Mouse (Mus musculus) liver, adult 2 months (tissue): ENCODE measurements around the gene Gm10197. TPM values are rescaled to one million over a fixed set of nuclear protein-coding genes. Genes with fewer than 3 reads are reported as not detected.

Experiments used
- DNase-seq: peaks from one replicate; pipeline ENCODE4 v3.0.0-alpha.2; 2011; ENCODE audit warnings: low read depth, low spot score; ENCODE audit errors: extremely low read depth
- H3K27ac ChIP-seq: fragments of 200-500 bp; replicated peaks from 2 replicates; pipeline ENCODE4 v1.5.1; 2012; ENCODE audit warnings: low read depth, mild to moderate bottlenecking, control low read depth, inconsistent platforms, low read length; ENCODE audit not compliant: insufficient read depth
- H3K27me3 ChIP-seq: fragments of 200-500 bp; 2 replicates; pipeline ENCODE4 v1.6.1; 2012; ENCODE audit warnings: mild to moderate bottlenecking, moderate library complexity, low read length, inconsistent platforms; ENCODE audit not compliant: control insufficient read depth, insufficient read depth
- H3K36me3 ChIP-seq: fragments of 200-500 bp; 2 replicates; pipeline ENCODE4 v1.6.1; 2012; ENCODE audit warnings: low read length, inconsistent platforms; ENCODE audit not compliant: control insufficient read depth, insufficient read depth
- H3K4me1 ChIP-seq: fragments of 200-500 bp; 2 replicates; pipeline ENCODE4 v1.6.1; 2011; ENCODE audit warnings: low read length; ENCODE audit not compliant: control insufficient read depth, insufficient read depth
- H3K4me3 ChIP-seq: fragments of 200-500 bp; 2 replicates; pipeline ENCODE4 v1.5.1; 2011; ENCODE audit warnings: low read depth, mild to moderate bottlenecking, control low read depth, low read length, moderate library complexity; ENCODE audit not compliant: insufficient read depth
- H3K79me2 ChIP-seq: fragments of 200-500 bp; 2 replicates; pipeline ENCODE4 v1.6.1; 2012; ENCODE audit warnings: inconsistent platforms, mild to moderate bottlenecking, low read length, moderate library complexity; ENCODE audit not compliant: control insufficient read depth, insufficient read depth
- H3K9ac ChIP-seq: fragments of 200-500 bp; 2 replicates; pipeline ENCODE4 v1.6.1; 2012; ENCODE audit warnings: low read depth, mild to moderate bottlenecking, control low read depth, inconsistent platforms, low read length
- CTCF ChIP-seq: fragments of 200-500 bp; IDR thresholded peaks from 2 replicates; pipeline ENCODE4 v1.5.1; 2011; ENCODE audit warnings: low read depth, low read length, control low read depth
- POLR2A ChIP-seq: fragments of 200-500 bp; IDR thresholded peaks from 2 replicates; pipeline ENCODE4 v1.6.1; 2011; ENCODE audit warnings: low read length, control low read depth; ENCODE audit not compliant: insufficient read depth; ENCODE audit errors: extremely low read depth
- WGBS: fragments of 180-500 bp; shearing (Covaris S2); methylation state at CpG from one replicate; pipeline ENCODE4 v1.1.7; 2018; 5-methylcytosine and 5-hydroxymethylcytosine counted together
- polyA plus RNA-seq: library from polyadenylated mRNA; depleted of rRNA; stranded (reverse); fragments of >200 nt; gene quantifications from 2 replicates; pipeline ENCODE4 v1.2.3, GENCODE M21; 2012
- total RNA-seq: library from RNA; depleted of rRNA; stranded (reverse); fragments of >200 nt; gene quantifications from 2 replicates; pipeline ENCODE4 v1.2.3, GENCODE M21; 2014

Gm10197 gene
- total and polyA plus RNA-seq, 2 experiments, result not detected

DNA sequence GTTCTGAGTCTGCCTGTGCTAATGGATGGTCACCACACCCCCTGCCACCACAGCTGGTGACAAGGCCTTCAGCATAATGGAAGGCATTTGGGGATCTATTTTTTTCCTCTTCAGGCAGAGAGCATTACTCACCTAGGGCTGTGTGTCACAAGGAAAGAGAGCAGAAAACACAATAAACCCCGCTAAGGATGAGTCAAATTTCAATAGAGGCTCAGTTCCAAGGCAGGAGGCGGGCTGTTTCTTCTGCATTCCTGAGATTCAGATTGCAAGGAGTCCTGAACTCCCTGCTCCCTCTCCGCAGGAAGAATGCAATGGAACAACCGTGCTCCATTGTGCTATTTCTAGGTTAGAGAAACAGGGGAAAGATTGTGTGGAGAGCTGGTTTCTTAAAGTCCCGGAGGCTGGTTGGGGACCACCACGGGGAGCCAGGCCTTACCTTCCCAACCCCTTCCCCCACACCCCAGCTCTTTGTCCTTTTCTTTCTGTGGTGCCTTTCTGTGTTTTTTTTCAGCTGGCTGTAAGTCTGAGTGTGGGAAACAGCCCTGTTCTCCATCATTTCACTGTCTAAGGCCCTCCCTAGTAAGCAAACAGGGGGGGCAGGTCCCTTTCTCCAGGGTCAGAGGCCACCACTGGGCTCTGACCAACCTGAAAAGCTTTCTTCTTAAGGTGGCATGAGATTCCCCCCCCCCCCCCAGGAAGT is 40.7 kb upstream of the Gm10197 start:
- H3K4me3 ChIP-seq, result no peak overlapping the region
- H3K4me1 ChIP-seq, result no peaks in the 10 kb centered on the region
- no peak for DNase-seq
- no peaks in the 10 kb centered on the region for H3K36me3 ChIP-seq
- TF ChIP-seq CTCF (no peak), POLR2A (no peak)
- WGBS, result 84% methylated on average over 6 of the region's 6 CpGs
- H3K79me2 ChIP-seq, result no peaks in the 10 kb centered on the region
- no peaks in the 10 kb centered on the region for H3K27me3 ChIP-seq
- no peak overlapping the region for H3K9ac ChIP-seq
- no peak overlapping the region for H3K27ac ChIP-seq

DNA sequence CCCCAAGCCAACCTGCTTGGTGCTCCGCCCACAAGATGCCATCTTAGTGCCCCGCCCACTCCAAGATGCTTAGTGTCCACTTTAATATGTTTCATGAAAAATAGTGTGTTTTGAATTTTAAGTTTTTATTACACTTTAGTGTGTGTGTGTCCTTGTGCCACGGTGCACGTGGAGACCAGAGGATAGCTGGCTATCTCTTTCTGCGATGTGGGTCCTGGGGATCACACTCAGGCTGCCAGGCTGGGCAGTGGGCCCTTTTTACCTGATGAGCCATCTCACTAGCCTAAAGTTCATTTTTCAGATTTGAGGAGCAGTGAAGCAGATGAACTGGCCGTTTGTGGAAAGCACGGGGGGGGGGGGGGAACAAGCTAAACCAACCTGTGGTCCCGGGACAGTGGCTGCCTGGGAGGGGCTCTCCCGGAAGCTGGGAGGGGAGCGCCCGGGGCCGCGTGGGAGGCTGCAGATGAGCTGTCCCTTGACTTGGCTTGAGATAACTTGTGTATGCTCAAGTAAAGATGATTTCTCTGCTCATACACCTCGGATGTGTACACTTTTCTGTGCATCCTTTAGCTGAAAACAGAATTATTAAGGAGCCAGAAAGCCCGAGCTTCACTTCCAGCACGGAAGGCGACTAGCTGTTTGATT is 38.2 kb upstream of the Gm10197 start:
- TF ChIP-seq CTCF (no peak), POLR2A (no peak)
- Histone ChIP-seq H3K27me3 (no peaks in the 10 kb centered on the region), H3K27ac (no peak overlapping the region), H3K4me1 (no peaks in the 10 kb centered on the region), H3K36me3 (no peaks in the 10 kb centered on the region), H3K4me3 (no peak overlapping the region), H3K79me2 (no peaks in the 10 kb centered on the region), H3K9ac (no peak overlapping the region)
- no peak for DNase-seq
- WGBS, result 71% methylated on average over 17 of the region's 17 CpGs

DNA sequence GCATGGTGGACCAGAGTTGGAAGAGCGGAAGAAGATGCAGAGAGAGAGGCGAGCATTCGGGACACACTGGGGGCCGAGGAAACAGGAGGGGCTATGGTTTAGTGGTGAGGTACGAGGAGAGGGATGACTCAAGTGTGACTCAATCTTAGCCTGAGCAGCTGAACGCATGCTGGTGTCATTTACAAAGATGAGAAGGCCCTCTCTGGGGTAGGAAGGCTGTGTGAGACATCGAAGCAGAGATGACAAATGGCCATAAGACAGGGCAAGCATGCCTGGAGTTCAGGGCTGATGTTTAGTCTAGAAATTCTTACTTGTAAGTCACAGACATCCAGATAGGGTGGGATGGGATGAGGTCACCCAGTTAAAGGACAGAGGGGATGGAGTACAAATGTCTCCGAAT is 36.8 kb upstream of the Gm10197 start:
- DNase-seq, result no peak
- no peak overlapping the region for H3K27ac ChIP-seq
- no peaks in the 10 kb centered on the region for H3K36me3 ChIP-seq
- H3K4me3 ChIP-seq, result no peak overlapping the region
- WGBS, result 92% methylated on average over 8 of the region's 8 CpGs
- no peak for TF ChIP-seq POLR2A
- TF ChIP-seq CTCF, result no peak
- H3K4me1 ChIP-seq, result peaks cover 2% of the 10 kb centered on the region; the same call in 1 of the 2 replicates
- H3K27me3 ChIP-seq, result no peaks in the 10 kb centered on the region
- no peak overlapping the region for H3K9ac ChIP-seq
- H3K79me2 ChIP-seq, result no peaks in the 10 kb centered on the region

DNA sequence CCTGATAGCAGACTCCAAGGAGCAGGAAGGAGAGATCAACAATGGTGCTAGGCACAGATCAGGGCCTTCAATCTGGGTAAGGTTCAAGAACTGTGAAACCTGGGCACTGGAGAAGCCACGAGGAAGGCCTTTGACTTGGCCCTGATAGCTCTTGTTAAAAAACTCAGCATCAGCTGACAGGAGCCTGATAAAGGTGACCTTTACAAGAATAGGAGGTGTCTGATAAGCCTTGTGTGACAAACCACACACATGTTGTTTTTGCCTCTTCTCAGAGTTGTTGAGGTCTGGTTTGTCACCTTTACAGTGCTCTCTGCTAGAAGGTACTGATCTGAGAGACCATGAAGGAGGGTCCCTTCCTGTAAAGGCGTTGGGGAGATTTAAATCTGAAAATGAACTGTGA is 35.8 kb upstream of the Gm10197 start:
- Histone ChIP-seq H3K27ac (no peak overlapping the region), H3K4me3 (no peak overlapping the region), H3K79me2 (no peaks in the 10 kb centered on the region), H3K27me3 (no peaks in the 10 kb centered on the region), H3K9ac (no peak overlapping the region), H3K4me1 (peaks cover 2% of the 10 kb centered on the region; the same call in 1 of the 2 replicates), H3K36me3 (no peaks in the 10 kb centered on the region)
- no peak for DNase-seq
- TF ChIP-seq POLR2A, result no peak
- TF ChIP-seq CTCF, result no peak
- WGBS, result 80% methylated on average over 2 of the region's 2 CpGs

DNA sequence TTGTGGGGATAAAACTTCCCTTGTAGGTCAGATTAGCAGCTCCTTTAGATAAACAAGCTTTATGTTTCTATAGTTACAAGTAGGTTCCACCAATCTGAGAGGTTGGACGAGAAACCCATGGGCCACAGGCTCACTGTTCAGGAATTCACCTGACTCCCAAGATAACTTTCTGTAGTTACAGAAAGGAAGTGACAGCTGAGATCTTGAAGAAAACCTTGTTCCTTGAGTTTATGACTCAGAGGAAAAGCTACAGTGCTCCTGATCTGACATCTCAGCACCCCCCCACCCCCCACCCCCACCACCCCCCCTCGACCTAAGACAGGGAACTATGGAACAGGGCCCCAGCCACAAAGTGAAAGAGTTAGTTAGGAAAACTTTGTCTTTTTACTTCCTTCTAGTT is 34.2 kb upstream of the Gm10197 start:
- no peak overlapping the region for H3K4me3 ChIP-seq
- no peaks in the 10 kb centered on the region for H3K79me2 ChIP-seq
- whole genome bisulfite sequencing, result 73% methylated on average over 2 of the region's 2 CpGs

More for the DNA sequence above, 34.2 kb upstream of the Gm10197 start:
- H3K9ac ChIP-seq, result no peak overlapping the region
- TF ChIP-seq CTCF (no peak), POLR2A (no peak)
- H3K27me3 ChIP-seq, result no peaks in the 10 kb centered on the region
- DNase-seq, result no peak
- no peaks in the 10 kb centered on the region for H3K36me3 ChIP-seq
- peaks cover 2% of the 10 kb centered on the region; the same call in 1 of the 2 replicates for H3K4me1 ChIP-seq
- no peak overlapping the region for H3K27ac ChIP-seq
